Mouse (Mus musculus): ENCODE measurements around the gene Onecut3.

Onecut3 gene

GRCm38 (mm10) chr10:80553575-80553974, 58.9 kb downstream of the Onecut3 start:
- no peak for DNase-seq (ENCODE audit: low spot score)

DNA sequence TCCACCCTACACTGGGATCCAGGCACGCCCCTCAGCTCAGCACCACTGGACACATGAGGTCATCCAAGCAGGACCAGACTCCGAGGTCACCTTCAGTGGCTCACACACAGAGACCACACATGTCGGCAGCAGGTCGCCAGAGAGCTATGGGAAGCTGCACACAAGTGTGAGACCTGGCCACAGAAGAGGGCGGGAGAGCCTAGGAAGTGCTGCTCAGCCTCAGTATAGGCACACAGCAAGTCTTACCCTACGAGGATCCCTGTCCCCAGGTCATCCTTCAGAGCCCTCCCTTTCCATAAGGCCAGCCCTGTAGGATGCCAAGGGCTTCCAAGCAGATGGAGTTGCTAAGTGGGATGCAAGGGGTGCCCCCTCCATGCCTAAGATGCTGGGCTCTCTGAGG, 59.4 kb downstream of the Onecut3 start:
- DNase-seq (ENCODE audit: low spot score): no peak

DNA sequence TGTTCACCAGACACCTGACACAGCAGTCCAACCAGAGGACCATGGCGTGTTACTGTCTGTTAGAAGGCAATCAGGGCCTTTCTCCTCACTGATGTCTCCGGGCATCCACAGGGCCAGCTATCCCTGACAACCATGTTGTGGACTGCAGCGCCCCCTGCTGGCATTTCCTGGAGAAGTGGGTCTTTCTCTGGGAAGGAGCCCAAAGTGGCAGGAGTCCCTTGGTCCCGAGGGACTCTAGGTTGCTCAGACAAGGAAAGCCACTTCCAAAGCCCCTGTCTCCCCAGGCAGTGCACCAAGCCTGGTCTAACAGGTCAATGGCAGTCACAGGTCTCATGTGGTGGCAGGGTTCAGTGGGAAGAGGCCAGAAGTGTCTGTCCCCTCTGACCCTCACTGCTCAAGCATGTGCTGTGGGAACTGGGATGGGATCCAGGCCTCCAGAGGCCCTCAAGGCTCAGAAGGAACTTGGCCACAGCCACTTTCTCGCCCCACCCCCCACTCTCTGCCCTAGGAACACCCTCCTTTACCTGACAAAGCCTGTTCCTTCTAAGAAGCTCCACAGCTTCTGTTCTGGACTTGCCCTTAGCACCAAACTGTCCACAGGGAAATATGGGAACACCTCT, 62.8 kb downstream of the Onecut3 start:
- DNase-seq (ENCODE audit: low spot score): peak; percentile 86

DNA sequence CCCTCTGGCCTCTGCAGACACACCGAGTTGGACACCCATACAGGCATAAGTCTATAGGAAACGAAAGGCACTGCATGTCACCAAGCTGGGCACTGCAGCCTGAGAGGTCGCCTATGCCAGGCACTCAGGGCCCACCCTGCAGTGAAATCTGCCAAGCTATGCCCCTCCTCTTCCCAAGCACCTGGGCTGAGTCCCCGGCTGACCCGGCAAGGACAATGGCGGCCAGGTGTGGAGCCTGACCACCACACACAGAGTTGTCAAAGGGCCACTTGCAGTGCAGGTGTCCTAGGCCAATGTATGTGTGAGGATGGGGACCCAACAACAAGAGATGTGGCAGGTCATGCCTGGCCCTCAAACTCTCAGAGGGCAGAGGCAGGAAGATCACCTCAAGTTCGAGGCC, 64.8 kb downstream of the Onecut3 start:
- DNase-seq (ENCODE audit: low spot score): no peak

DNA sequence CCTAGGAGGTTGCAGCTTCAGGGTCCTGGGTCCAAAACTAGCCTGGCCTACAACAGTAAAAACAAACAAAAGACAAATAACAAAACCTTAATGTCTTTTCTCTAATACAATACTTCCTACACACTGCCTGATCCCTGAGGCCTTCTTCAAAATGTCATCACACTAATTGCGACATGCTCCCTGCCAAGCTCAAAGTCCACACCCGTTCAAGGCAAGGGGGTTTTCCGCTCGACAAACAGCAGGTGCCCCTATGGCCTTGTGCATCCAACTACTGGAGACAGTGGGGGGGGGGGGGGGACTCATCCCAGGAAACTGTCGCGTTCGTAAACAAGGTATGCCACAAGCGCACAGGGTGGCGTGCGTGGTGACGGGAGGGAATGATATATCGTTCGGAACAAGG, 66.0 kb downstream of the Onecut3 start:
- DNase-seq (ENCODE audit: low spot score): peak; percentile 55

DNA sequence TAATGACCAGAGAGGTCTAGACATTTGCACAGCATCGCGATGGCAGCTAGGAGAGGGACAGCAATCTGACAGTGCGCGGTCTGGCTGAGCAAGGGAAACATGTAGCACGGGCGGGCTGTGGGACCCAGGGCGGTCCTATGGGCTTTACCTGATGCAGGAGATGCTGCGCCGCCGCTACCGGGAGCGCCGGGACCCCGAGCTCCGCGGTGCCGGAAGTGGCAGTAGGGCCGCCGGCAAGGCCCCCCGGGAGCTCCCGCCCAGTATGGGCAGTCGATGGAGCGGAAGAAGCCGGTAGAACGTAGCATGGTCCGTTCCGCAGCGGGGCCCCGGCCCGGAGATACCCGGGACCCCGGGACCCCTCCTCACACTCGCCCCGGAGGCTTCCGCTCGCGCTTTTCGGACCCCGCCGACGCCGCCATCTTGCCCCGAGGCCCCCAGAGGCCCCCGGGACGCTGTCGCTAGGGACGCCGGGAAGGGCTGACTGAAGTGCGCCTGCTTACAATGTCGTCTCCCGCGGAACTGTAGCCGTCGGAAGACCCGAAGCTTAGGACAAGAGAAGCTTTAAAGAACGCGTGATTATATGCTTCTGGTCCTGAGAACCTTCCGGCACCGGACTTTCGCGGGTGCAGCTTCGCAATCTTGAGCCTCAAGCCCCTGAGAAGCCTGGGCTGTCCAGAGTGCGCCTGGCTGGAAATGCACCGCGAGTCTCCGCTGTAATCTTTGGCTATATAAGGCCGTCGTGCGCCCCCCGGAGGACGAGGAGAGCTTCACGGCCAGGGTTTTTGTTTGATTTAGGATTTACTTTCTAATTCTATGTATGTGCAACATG, 66.7 kb downstream of the Onecut3 start, which contains the start of gene Rexo1:
Rexo1 (minus strand) TSS at position 445 of the 829 bp plus-strand sequence.
- peak; percentile 95 for DNase-seq (ENCODE audit: low spot score)

DNA sequence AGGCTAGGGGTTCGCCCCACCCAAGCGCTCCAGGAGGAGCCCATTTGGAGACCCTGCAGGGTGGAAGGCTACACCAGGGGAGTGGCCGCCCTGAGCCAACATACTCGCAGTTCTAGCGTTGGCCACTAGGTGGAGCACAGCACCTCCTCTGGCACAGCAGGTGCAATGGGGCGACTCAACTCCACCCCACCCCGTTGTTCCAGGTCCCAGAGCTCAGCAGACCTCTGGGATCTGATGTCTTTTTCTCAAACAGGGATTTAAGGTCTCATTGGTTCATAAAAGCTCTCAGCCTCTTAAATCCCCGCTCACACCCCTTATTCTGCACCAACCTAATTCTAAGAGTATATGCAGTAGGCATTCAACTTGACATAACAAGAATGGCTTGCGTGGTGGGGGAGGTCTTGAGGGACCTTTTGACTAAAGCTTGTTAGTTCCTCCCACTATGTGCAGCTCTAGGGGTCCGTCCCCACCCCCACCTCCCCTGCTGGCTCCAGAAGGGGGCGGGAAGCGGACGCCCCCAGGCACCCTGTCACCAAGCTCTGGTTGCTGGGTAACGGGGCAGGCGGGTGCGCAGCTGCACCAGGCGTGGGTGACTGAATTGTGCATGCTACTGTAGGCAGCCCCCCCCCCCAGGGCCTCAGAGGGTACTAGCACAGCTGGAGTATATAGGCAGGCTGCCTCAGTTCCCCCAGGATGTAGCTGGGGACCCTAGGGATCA, 71.9 kb downstream of the Onecut3 start:
- DNase-seq (ENCODE audit: low spot score): peak; percentile 75

Measured in adipocyte (in vitro differentiated cells).